27 mouse cellular contexts compared by ENCODE assay signal in genomic region chr6:33937906-33938305, GRCm38 (mm10).
"Had no signal": no experiment of that assay in that cellular context is flagged by ENCODE, and none has a peak within 500 bp of the region (broad histone marks: within the 10 kb centered on the region; RNA-seq: fewer than 3 reads in every experiment).

No protein-coding gene starts in this region.

- ATAC-seq: hindbrain, embryonic 16.5 days; inflammation-experienced regulatory T-cells, adult 6 months; intestine, embryonic 15.5 days; intestine, postnatal 0 days had no signal

- H3K4me3 ChIP-seq: gastrocnemius, adult 2 months; heart, adult 2 months; heart, embryonic 12.5 days; hindbrain, embryonic 10.5 days; hindbrain, embryonic 12.5 days; intestine, embryonic 15.5 days; layer of hippocampus, adult 2 months; left cerebral cortex, adult 2 months; limb, embryonic 10.5 days; limb, embryonic 12.5 days; liver, embryonic 13.5 days; liver, embryonic 15.5 days had no signal

- H3K9me3 ChIP-seq: heart, embryonic 12.5 days; hindbrain, embryonic 10.5 days; hindbrain, embryonic 12.5 days; intestine, embryonic 15.5 days; limb, embryonic 10.5 days; limb, embryonic 12.5 days; liver, embryonic 13.5 days; liver, embryonic 15.5 days had no signal

- H3K27ac ChIP-seq: gastrocnemius, adult 2 months; heart, adult 2 months; hindbrain, embryonic 10.5 days; hindbrain, embryonic 12.5 days; hindbrain, embryonic 14.5 days; intestine, embryonic 15.5 days; layer of hippocampus, adult 2 months; left cerebral cortex, adult 2 months; limb, embryonic 10.5 days; limb, embryonic 12.5 days; liver, embryonic 13.5 days; liver, embryonic 15.5 days had no signal

- H3K4me2 ChIP-seq: heart, embryonic 12.5 days; hindbrain, embryonic 12.5 days; hindbrain, embryonic 14.5 days; intestine, embryonic 15.5 days; limb, embryonic 12.5 days; liver, embryonic 11.5 days; liver, embryonic 13.5 days; liver, embryonic 15.5 days had no signal

- DNase-seq: gastrocnemius, adult 2 months; gastrocnemius, postnatal 10 days; gastrocnemius, postnatal 25 days; heart, adult 2 months; heart, postnatal 10 days; heart, postnatal 4 days; kidney, adult 18-20 months; kidney, adult 8-10 months; kidney, postnatal 10 days; kidney, postnatal 25 days; kidney, postnatal 4 days; liver; liver, embryonic 13.5 days had no signal

- H3K9ac ChIP-seq: heart, embryonic 12.5 days; hindbrain, embryonic 12.5 days; hindbrain, embryonic 14.5 days; intestine, embryonic 15.5 days; limb, embryonic 12.5 days; liver, embryonic 13.5 days; liver, embryonic 15.5 days had no signal

- H3K36me3 ChIP-seq: heart, embryonic 12.5 days; hindbrain, embryonic 10.5 days; hindbrain, embryonic 12.5 days; intestine, embryonic 15.5 days; limb, embryonic 10.5 days; limb, embryonic 12.5 days; liver, embryonic 13.5 days; liver, embryonic 15.5 days had no signal

- H3K4me1 ChIP-seq: hindbrain, embryonic 10.5 days; hindbrain, embryonic 12.5 days; intestine, embryonic 15.5 days; limb, embryonic 12.5 days; liver, embryonic 15.5 days had no signal

- H3K27me3 ChIP-seq: heart, embryonic 12.5 days; hindbrain, embryonic 12.5 days; intestine, embryonic 15.5 days; limb, embryonic 12.5 days; liver, embryonic 13.5 days; liver, embryonic 15.5 days had no signal
